Mouse (Mus musculus): ENCODE measurements around the gene Lrrc4c.

GRCm38 (mm10) chr2:96406856-96407255 lies 88.9 kb downstream of the Lrrc4c start:
- TF ChIP-seq CTCF (IDR thresholded peaks at IDR 0.05; ENCODE audit: low read depth, low read length) (no peak), POLR2A (IDR thresholded peaks at IDR 0.05; ENCODE audit: borderline replicate concordance, low read depth, low read length) (no peak)

Data from bone marrow macrophage, adult 2 months (primary cell).